Mouse (Mus musculus) gastrocnemius, postnatal 4 days (tissue): ENCODE data around the gene Anapc2. TPM values are rescaled to one million over a fixed set of nuclear protein-coding genes. Genes with fewer than 3 reads are reported as not detected.

Source experiments
- DNase-seq, 2 experiments: peaks; one replicate each; pipeline ENCODE4 v3.0.0; 2021 to 2022; ENCODE audit warnings: low spot score in 2 of 2, mixed read lengths in 2 of 2
- total RNA-seq, 2 experiments: library from RNA; stranded (reverse); gene quantifications; 2 replicates each; pipeline ENCODE4 v1.2.3; 2021

Gene Anapc2
- total RNA-seq, 2 experiments from 2014 or later: 64.9 to 69.0 TPM

DNA sequence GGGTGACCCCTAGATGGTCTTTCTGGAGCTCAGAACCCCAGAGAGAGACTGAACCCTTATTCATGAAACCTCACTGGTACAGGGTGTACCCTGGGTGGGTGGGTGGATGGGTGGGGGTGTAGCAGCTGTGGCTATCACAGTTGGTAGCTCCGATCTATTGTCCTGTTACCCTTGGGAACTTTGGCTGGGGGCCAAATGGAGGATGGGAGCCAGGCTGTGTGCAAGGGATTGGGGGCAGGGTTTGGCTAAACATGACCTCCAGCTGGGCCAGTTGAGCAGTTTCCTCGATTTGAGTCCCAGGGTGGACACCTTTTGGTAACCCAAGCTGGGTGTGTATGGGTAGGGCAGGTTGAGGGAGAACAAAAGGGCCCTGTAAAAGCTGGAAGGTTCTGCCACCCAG, 5.6 kb upstream of the Anapc2 start:
- DNase-seq: no peak

- DNase-seq: no peak
Observed at GRCm38 (mm10) chr2:25267241-25267640, 5.0 kb upstream of the Anapc2 start.

- no peak for DNase-seq
Observed at GRCm38 (mm10) chr2:25267746-25268309, 4.5 kb upstream of the Anapc2 start.

DNA sequence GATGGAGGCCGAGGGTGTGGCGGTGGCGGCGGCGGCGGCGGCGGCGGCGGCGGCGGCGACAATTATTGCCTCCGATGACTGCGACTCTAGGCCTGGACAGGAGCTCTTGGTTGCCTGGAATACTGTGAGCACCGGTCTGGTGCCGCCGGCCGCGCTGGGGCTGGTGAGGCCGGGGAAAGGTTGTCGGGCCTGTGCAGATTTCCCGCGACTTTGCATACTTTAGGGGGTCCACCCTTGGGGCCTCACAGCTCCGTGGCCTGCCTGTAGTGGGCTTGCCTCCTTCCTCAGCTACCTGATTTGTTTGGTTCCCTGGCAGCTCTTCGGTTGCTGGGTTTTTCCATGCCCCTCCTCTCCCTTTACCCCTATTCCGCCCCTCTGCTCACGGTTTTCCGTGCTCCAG, 237 bp downstream of the Anapc2 start:
- no peak for DNase-seq

- DNase-seq: no peak
Observed at GRCm38 (mm10) chr2:25273010-25273409, 732 bp downstream of the Anapc2 start.

GRCm38 (mm10) chr2:25278928-25279882, 6.9 kb downstream of the Anapc2 start:
- DNase-seq: peak in 1 of 2 experiments; percentile 81

DNA sequence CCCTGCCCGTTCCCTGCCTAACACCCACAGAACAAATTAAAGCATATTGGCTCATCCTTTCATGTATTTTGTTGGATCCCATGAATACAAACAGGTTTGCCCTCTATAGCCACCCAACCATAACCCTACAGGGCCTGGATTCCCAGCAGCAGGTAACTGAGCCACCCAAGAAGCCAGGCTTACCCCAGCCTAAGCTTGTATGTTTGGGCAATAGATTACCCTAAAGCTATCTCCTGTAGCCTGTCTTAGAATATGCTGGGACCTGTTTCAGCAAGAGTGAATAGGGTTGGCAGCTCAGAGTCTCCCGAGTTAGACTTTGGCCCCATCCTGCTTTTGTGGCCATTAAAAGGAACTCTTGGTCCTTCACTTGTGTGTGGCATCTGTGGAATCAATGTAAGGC, 13.3 kb downstream of the Anapc2 start:
- DNase-seq: no peak

DNA sequence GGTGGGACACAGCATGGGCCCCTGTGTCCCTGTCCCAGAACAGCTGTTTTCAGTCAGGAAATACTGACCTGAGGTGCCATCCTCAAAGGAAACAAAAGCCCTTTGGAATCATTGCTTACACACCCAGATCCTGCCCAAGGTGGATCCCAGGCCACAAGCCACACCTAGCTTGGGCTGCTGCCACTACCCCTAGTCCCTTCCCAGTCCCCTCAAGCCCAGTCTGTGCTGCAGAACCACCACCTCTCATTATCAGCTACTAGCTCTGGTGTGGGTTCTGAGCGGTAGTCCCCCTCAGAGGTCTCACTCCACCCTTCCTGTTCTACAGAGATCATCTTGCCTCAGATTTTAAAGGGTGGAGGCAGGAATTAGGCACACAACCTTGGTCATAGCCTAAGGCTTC, 14.0 kb downstream of the Anapc2 start:
- no peak for DNase-seq

- DNase-seq: no peak
Observed at GRCm38 (mm10) chr2:25286837-25287636, 14.8 kb downstream of the Anapc2 start.

- DNase-seq: no peak
Observed at GRCm38 (mm10) chr2:25287927-25288649, 15.8 kb downstream of the Anapc2 start, which contains the start of gene Tmem210. Gene Tmem210 (plus strand): TSS chr2:25288145.

GRCm38 (mm10) chr2:25288734-25289345, 16.6 kb downstream of the Anapc2 start:
- DNase-seq: no peak

- DNase-seq: peak in 1 of 2 experiments; percentile 53
Observed at GRCm38 (mm10) chr2:25289651-25290050, 17.4 kb downstream of the Anapc2 start, which contains the start of gene Lrrc26. Gene Lrrc26 (plus strand): TSS chr2:25289915.

DNA sequence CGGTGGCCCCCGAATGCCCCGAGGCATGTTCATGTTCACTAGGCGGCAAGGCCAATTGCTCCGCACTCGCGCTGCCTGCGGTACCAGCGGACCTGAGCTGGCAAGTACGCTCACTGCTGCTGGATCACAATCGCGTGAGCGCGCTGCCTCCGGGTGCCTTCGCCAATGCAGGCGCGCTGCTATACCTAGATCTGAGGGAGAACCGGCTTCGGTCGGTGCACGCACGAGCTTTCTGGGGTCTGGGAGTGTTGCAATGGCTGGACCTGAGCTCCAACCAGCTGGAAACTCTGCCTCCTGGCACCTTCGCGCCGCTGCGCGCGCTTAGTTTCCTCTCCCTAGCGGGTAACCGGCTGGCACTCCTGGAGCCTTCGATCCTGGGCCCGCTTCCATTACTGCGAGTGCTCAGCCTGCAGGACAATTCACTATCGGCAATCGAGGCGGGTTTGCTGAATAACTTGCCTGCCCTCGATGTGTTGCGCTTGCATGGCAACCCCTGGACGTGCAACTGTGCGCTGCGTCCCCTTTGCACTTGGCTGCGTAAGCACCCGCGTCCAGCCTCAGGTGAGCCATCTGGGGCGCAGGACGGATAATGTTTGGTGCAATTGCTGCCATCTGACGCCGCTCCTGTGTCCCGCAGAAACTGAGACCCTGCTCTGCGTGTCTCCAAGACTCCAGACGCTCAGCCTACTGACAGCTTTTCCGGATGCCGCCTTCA, 18.0 kb downstream of the Anapc2 start:
- no peak for DNase-seq

DNA sequence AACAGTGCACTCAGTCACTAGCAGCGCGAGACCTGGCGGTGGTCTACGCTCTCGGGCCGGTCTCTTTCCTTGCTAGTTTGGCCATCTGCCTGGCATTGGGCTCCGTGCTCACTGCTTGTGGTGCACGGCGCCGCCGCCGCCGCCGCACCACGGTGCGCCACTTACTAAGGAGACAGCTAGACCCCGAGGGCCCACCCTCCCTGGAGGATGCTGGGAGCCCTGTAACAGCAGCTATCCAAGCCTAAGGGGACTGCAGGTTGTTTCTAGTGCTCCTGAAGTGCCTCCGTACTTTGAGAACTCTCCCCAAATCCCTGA, 18.5 kb downstream of the Anapc2 start:
- no peak for DNase-seq

- no peak for DNase-seq
Observed at GRCm38 (mm10) chr2:25291184-25292053, 19.1 kb downstream of the Anapc2 start.

GRCm38 (mm10) chr2:25292054-25292544, 19.8 kb downstream of the Anapc2 start:
- DNase-seq: no peak

DNA sequence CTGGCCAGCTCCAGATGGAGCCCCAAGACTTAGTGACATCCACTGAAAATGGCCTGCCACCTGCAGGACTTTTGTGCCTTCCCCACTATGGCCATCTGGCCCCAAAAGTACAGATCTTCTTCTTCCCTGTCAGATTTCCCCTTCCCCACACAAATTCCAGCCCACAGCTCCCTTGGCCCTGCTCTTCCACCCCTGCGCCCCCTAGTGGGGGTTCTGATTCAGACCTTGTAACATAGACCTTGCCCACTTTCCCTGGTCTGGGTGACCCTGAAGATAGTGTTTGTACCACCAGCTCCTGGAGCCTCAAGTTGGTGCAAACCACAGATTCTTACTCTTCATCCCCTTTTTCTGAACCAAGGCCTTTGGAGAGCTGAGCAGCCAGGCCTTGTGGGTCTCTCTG, 20.6 kb downstream of the Anapc2 start:
- DNase-seq: peak; percentile 72 to 80

- no peak for DNase-seq
Observed at GRCm38 (mm10) chr2:25293706-25294105, 21.4 kb downstream of the Anapc2 start.

- no peak for DNase-seq
Observed at GRCm38 (mm10) chr2:25297093-25297492, 24.8 kb downstream of the Anapc2 start.
